Comparison of ENCODE assay signal across 8 mouse cellular contexts in the genomic region with DNA sequence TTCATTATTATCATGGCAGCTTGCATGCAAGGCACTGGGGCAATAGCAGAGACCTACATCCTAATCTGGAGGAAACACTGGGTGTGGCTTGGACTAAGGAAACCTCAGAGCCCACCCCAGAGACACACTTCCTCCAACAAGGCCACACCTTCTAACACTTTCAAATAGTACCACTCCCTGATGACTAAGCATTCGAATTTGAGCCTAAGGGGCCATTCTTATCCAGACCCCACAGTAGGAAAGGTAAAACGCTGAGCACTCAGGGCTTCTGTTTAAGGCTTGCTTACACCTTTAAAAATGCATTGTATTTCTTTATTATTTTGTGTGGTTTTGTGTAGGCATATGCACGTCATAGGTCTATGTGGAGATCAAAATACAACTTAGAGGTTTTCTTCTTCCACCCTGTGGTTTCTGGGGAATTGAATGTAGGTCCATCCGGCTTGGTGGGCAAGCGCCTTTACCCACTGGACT.
DNase-seq lines count a peak whose midpoint lies in the region; ATAC-seq and TF ChIP-seq lines count a peak whose summit lies in the region.

No protein-coding gene starts in this region.

- 82% methylated on average over 5 of the region's 5 CpGs for WGBS in intestine, embryonic 15.5 days
- WGBS in hindbrain, embryonic 10.5 days: 90% methylated on average over 5 of the region's 5 CpGs
- WGBS in hindbrain, embryonic 12.5 days: 92% methylated on average over 5 of the region's 5 CpGs

- no peaks in the 10 kb centered on the region for H3K9me3 ChIP-seq in intestine, embryonic 15.5 days
- no peaks in the 10 kb centered on the region for H3K9me3 ChIP-seq in hindbrain, embryonic 10.5 days
- no peaks in the 10 kb centered on the region for H3K9me3 ChIP-seq in hindbrain, embryonic 12.5 days (replicated peaks)

- DNase-seq in gastrocnemius, adult 2 months: no peak
- DNase-seq in gastrocnemius, adult 8-10 months (ENCODE audit: low spot score in 2 of 2): no peak
- DNase-seq in ZHBTc4 (ENCODE audit: low read depth, low spot score): peak; percentile 76
- DNase-seq in testis, postnatal 14 days (ENCODE audit: low spot score): no peak
- DNase-seq in hindbrain, embryonic 10.5 days (ENCODE audit: low spot score): no peak

- H3K4me1 ChIP-seq in intestine, embryonic 15.5 days (replicated peaks): no peaks in the 10 kb centered on the region
- H3K4me1 ChIP-seq in hindbrain, embryonic 10.5 days (replicated peaks): no peaks in the 10 kb centered on the region
- H3K4me1 ChIP-seq in hindbrain, embryonic 12.5 days: no peaks in the 10 kb centered on the region

- no peak overlapping the region for H3K4me2 ChIP-seq in intestine, embryonic 15.5 days (replicated peaks)
- H3K4me2 ChIP-seq in hindbrain, embryonic 12.5 days (replicated peaks): no peak overlapping the region

- no peak for TF ChIP-seq CTCF in gastrocnemius, adult 2 months (IDR thresholded peaks at IDR 0.05)

- no peak overlapping the region for H3K4me3 ChIP-seq in gastrocnemius, adult 2 months
- H3K4me3 ChIP-seq in intestine, embryonic 15.5 days (replicated peaks): no peak overlapping the region
- no peak overlapping the region for H3K4me3 ChIP-seq in hindbrain, embryonic 10.5 days
- H3K4me3 ChIP-seq in hindbrain, embryonic 12.5 days: no peak overlapping the region

- no peaks in the 10 kb centered on the region for H3K36me3 ChIP-seq in intestine, embryonic 15.5 days
- H3K36me3 ChIP-seq in hindbrain, embryonic 10.5 days: no peaks in the 10 kb centered on the region
- H3K36me3 ChIP-seq in hindbrain, embryonic 12.5 days: no peaks in the 10 kb centered on the region

- no peaks in the 10 kb centered on the region for H3K27me3 ChIP-seq in intestine, embryonic 15.5 days (replicated peaks)
- H3K27me3 ChIP-seq in hindbrain, embryonic 10.5 days (ENCODE audit: insufficient read depth, poor library complexity, severe bottlenecking): no peaks in the 10 kb centered on the region
- H3K27me3 ChIP-seq in hindbrain, embryonic 12.5 days: no peaks in the 10 kb centered on the region

- ATAC-seq in intestine, embryonic 15.5 days: peak; percentile 74
- peak; percentile 72 for ATAC-seq in neutrophil, adult 5-6 weeks (ENCODE audit: extremely low read depth, insufficient number of reproducible peaks, low FRiP score, poor library complexity, severe bottlenecking)
- no peak for ATAC-seq in hindbrain, embryonic 12.5 days (ENCODE audit: low FRiP score)

- intact Hi-C loops in gastrocnemius, adult 2 months (cut with DNase I): loop anchor here (5.0 kb wide), 2 partner anchors 150 to 215 kb away; a partner anchor contains a TSS

- H3K9ac ChIP-seq in intestine, embryonic 15.5 days: no peak overlapping the region
- H3K9ac ChIP-seq in hindbrain, embryonic 12.5 days: no peak overlapping the region

- H3K27ac ChIP-seq in gastrocnemius, adult 2 months: peak overlapping the region; percentile 70
- H3K27ac ChIP-seq in intestine, embryonic 15.5 days: no peak overlapping the region
- no peak overlapping the region for H3K27ac ChIP-seq in hindbrain, embryonic 10.5 days
- no peak overlapping the region for H3K27ac ChIP-seq in hindbrain, embryonic 12.5 days
